Mouse (Mus musculus): ENCODE measurements at regions not wholly inside any gene's neighbourhood (a gene's known extent, or its start where the extent isn't known, plus 50 kb on each side); places are given as distances from the start of the nearest gene placed in this dataset.

GRCm38 (mm10) chr1:125156093-125156492 lies 279.4 kb downstream of the Actr3 start:
- no peak for DNase-seq (ENCODE audit: low spot score in 2 of 2)

- DNase-seq (ENCODE audit: low spot score in 2 of 2) = no peak
These were observed 285.7 kb downstream of the Actr3 start for GRCm38 (mm10) chr1:125149817-125150216.

DNA sequence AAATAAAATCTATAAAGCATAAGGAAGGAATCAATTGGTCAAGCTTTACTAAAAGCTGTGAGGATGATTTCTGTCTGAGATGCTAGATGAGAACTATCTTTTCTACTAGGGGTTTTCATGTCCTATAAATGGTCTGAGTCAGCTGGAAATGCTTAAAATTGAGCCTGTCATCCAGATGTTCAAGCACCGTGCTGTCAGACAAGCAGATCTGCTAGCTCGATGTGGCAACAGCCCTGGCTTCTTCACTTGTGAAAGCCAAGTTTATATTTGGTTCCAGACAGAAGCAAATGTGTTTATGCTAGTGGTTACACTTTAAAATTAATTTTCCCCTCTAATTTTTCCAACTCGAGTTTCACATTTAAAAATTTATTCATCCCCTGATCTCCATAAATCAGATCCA lies 311.7 kb downstream of the Actr3 start:
- no peak for DNase-seq (ENCODE audit: low spot score in 2 of 2)

DNA sequence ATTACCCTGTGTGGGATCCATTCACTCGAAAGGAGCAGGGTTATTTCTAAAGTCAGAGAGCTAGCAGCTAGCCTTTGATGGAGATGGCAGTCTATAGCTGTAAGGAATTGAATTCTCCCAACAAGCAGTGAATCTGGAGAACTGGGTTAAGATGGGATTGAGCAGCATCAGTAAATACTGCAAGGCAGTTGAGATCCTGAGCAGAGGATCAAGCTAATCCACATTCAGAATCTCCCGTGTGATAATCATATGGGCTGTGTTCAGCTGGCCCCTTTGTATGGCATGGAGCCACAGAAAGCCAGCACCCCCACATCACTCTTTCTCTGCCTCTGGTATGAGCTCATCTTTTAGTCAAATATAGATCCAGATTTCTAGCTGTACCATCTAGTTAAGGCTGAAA lies 334.9 kb downstream of the Actr3 start:
- DNase-seq (ENCODE audit: low spot score in 2 of 2) = no peak

DNA sequence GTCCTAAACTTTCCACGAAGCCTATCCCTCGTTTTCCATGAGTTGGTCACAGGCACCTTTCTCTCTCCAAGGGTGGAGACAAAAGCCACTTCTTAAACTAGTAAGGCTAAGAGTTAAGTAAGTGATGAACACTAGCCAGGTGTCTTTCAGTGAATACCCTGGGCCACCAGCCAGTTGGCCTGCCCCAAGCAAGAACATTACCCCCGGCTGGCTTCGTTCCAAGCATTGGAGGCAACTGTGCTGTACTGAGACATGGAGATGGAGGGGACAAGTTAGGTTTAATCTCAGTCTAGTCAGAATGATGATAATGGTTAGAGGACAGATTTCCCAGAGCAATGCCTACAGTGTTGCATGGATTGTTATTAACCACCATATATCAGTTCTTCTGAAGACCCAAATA lies 350.6 kb downstream of the Actr3 start:
- no peak for DNase-seq (ENCODE audit: low spot score in 2 of 2)

GRCm38 (mm10) chr1:125039572-125040326 lies 395.8 kb downstream of the Actr3 start:
- no peak for DNase-seq (ENCODE audit: low spot score in 2 of 2)

DNA sequence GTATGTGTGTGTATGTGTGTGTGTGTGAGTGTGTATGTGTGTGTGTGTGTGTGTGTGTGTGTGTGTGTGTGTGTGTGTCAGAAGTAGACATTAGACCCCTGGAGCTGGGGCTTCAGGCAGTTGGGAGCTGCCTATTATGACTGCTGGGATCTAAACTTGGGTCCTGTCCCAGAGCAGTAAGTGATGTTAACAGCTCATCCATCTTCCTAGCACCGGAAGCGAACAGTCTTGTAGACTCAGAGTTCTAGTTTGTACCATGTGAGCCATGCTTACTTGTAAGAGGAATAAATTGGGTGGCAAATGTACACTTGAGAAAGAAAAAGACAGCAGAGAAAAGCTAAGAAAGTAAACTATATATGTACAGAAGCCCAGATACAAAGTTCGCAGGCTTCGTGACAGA lies 422.2 kb downstream of the Actr3 start:
- DNase-seq (ENCODE audit: low spot score in 2 of 2) = no peak

DNA sequence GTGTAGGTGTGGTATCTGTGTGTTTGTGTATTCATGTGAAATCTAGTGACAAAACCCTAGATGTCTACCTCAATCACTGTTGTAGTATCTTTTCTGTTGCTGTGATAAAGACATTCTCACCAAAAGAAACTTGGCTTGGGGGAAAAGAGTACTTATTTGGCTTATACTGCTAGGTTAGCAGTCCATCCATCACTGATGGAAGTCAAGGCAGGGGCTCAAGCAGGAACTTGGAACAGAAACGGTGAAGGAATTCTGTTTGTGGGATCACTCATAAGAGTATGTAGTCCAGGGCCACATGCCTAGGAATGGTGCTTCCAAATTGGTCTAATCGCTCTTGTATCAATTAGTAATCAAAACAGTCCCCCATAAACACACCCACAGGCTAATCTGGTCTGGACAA lies 423.6 kb downstream of the Actr3 start:
- no peak for DNase-seq (ENCODE audit: low spot score in 2 of 2)

- no peak for DNase-seq (ENCODE audit: low spot score in 2 of 2)
These were observed 437.9 kb downstream of the Actr3 start for GRCm38 (mm10) chr1:124997577-124997976.

DNA sequence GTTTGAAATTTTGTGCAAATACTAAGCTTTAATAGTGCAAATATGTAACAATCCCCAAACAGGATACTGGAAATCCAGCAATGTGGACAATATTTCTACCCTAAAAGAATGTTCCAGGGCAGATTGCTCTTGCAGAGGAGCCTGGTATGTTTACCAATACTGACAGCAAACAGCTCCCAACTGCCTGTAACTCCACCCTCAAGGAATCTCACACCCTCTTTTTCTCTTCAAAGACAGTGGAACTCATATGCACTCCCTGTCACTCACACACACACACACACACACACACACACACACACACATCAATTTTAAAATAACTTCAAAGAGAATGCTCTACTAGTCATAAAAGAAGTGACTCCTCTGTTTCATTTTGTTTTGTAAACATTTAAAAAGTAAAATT lies 484.7 kb downstream of the Actr3 start:
- no peak for DNase-seq (ENCODE audit: low spot score in 2 of 2)

DNA sequence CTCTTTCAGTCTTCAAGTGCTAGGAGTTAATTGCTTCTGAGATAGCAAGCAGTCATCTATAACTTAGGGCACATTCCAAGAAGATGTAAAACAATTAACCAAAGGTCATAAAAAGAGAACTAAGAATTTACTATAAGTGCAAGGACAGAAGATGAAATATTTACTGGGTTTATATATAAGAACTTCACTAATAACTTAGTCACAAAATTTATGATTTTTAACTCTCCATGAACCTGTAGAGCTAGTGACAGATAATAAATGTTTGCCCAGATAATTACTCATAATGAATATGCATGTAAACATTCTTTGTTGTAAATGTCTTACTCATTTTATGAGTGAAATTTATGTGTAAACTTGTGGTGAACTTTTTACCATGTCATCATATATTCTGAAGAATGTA lies 531.2 kb downstream of the Actr3 start:
- DNase-seq (ENCODE audit: low spot score in 2 of 2) = no peak

- no peak for DNase-seq (ENCODE audit: low spot score in 2 of 2)
These were observed 564.4 kb downstream of the Actr3 start for GRCm38 (mm10) chr1:124871148-124871547.

GRCm38 (mm10) chr1:124866248-124866647 lies 569.3 kb downstream of the Actr3 start:
- DNase-seq (ENCODE audit: low spot score in 2 of 2) = no peak

GRCm38 (mm10) chr1:124845681-124846080 lies 589.8 kb downstream of the Actr3 start:
- peak in 1 of 2 experiments; percentile 11 for DNase-seq (ENCODE audit: low spot score in 2 of 2)

GRCm38 (mm10) chr1:124825717-124826116 lies 609.8 kb downstream of the Actr3 start:
- DNase-seq (ENCODE audit: low spot score in 2 of 2) = peak; percentile 26 to 32

DNA sequence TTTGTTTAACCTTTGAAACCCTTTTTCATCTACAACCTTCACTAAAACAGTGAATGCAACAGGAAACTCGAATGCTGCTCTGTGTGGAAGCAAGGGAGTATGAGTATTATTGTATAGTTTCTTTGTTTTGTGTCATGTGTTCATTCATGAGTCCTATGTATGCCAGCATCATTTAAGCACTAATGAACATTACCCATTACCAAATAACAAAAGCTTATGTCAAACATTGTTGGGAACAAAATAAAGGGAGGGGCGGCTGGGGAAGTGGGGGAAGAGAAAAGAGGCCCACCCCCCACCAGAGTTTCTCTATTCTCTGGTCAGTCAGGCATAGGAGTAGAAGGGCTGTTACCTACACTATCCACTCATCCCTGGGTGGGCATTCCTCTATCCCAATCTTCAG lies 642.5 kb downstream of the Actr3 start:
- DNase-seq (ENCODE audit: low spot score in 2 of 2) = no peak

DNA sequence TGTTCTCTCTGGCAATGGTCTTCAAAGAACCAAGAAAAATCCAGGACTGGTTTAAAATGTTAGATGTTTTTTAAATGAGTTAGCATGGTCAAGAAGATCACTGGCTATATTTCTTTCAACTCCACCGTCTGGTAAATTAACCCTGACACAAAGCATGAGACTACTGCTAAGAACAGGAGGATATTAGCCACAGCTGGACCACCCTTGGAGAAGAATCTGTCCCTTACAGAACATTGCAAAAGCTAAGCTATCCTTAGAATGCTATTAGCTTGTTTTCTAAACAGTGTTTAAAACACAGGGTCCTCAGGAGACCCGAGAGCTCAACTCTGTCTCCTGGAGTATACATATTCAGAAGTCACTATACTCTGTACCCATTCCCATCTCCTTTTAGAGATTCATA lies 644.9 kb downstream of the Actr3 start:
- DNase-seq (ENCODE audit: low spot score in 2 of 2) = no peak

DNA sequence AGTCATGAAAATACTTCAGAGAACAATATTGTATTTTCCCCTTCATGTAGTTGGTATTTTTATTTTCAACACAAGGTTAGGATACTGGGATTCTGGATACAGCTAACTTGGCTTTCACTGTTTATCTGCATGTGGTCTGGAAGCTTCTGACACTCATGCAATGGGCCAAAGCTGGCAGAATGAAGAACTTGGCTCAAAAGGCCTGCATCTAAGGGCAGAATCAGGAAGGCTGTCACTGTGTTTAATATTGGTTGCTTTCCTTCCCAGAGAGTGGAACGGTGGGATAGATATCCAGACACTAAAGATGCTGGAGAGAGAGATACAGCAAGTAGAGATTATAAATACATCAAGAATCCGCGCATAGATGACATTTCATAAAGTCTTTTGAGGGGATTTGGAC lies 645.4 kb downstream of the Actr3 start:
- no peak for DNase-seq (ENCODE audit: low spot score in 2 of 2)

GRCm38 (mm10) chr1:124783066-124783465 lies 652.5 kb downstream of the Actr3 start:
- no peak for DNase-seq (ENCODE audit: low spot score in 2 of 2)

DNA sequence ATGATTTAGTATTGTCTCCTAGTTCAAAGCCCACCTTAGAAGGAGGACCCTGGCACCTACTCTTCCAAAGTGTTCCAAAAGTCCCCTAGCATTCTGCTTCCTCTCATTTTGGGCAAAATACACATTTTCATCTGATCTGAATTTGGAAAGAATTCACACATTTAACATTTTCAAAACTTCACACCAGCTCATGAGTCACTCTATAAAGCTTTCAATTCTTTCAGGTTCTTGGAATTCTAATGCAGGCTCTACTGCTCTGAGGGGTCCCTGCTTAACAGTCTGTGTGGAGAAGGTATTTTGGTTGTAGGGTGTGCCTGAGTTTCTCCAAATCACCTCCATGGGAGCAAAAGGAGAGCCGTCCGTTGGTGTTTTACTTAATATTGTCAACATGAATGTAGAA lies 657.8 kb downstream of the Actr3 start:
- DNase-seq (ENCODE audit: low spot score in 2 of 2) = peak in 1 of 2 experiments; percentile 7

- no peak for DNase-seq (ENCODE audit: low spot score in 2 of 2)
These were observed 678.8 kb downstream of the Actr3 start for GRCm38 (mm10) chr1:124756721-124757120.

GRCm38 (mm10) chr1:124739777-124740176 lies 694.4 kb upstream of the Dpp10 start:
- DNase-seq (ENCODE audit: low spot score in 2 of 2) = no peak

DNA sequence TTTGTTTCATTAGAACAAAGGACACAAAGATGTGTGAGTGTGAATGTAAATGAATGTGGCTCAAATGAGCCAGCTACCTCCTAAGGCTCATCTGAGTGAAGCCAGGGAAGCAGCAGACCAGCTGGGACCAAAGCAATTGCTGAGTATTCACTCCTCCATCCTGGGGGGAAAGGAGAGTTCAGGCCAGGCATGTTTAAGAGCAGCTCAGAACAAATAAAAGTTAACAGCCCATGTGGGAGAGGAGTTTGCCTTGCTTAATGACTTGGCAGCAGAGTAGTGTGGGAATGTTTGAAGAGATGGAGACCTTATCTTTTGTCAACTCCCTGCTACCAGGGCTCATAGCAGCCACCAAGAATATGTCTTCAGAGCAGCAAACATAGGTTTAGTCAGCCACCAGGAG lies 685.0 kb upstream of the Dpp10 start:
- no peak for DNase-seq (ENCODE audit: low spot score in 2 of 2)

DNA sequence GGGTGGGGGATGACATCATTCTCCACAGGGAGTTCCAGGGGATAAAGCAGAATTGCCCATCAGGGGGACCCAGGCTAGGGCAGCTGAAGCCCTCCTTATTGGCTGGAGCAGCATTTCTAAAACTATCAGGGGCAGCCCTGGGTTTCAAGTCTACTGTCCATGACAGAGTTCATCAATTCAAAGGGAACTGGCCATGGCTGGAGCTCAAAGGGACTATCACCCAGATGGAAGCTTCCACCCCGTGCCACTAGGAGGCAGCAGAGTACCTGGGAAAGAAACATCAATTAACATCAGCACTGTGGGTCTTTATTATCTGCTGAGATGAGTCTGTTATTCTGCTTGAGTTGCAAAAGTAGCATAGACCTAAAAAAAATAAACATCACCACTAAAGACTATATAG lies 672.7 kb upstream of the Dpp10 start:
- peak; percentile 49 to 75 for DNase-seq (ENCODE audit: low spot score in 2 of 2)
